Mouse (Mus musculus) MEL (cell line): ENCODE measurements around the gene Hcfc1r1. TPM values are rescaled to one million over a fixed set of nuclear protein-coding genes. Genes with fewer than 3 reads are reported as not detected.

Source experiments
- DNase-seq: peaks from one replicate; pipeline ENCODE4 v3.0.0; 2011; ENCODE audit warnings: low read depth, low spot score
- H3K27ac ChIP-seq: 2 replicates; pipeline ENCODE4 v1.5.1; 2012; ENCODE audit warnings: low read depth, mild to moderate bottlenecking, control low read depth, low read length, moderate library complexity; ENCODE audit not compliant: control insufficient read depth
- H3K27me3 ChIP-seq, 2 experiments: fragments of 150-350 bp in 1 of 2; sonication (generic) in 1 of 2; 2 replicates each; pipeline ENCODE4 v1.6.1; 2012; ENCODE audit warnings: low read length in 2 of 2, mild to moderate bottlenecking in 2 of 2, improper control_type of control experiment in 1 of 2, moderate library complexity in 1 of 2; ENCODE audit not compliant: insufficient read depth in 2 of 2, control insufficient read depth in 1 of 2
- H3K36me3 ChIP-seq, 2 experiments: 2 replicates each; pipeline ENCODE4 v1.6.1; 2012 to 2014; ENCODE audit warnings: low read length in 2 of 2, improper control_type of control experiment in 1 of 2, inconsistent platforms in 1 of 2, mild to moderate bottlenecking in 1 of 2; ENCODE audit not compliant: insufficient read depth in 2 of 2, control insufficient read depth in 1 of 2
- H3K4me1 ChIP-seq, 2 experiments: fragments of 150-350 bp in 1 of 2; sonication (generic) in 1 of 2; 2 replicates each; pipeline ENCODE4 v1.6.1; 2012; ENCODE audit warnings: low read length in 2 of 2, improper control_type of control experiment in 1 of 2, mild to moderate bottlenecking in 1 of 2; ENCODE audit not compliant: insufficient read depth in 2 of 2, control insufficient read depth in 1 of 2
- H3K4me3 ChIP-seq, 2 experiments: fragments of 150-350 bp in 1 of 2; sonication (generic) in 1 of 2; 2 replicates each; pipeline ENCODE4 v1.5.1; 2012; ENCODE audit warnings: low read depth in 2 of 2, low read length in 2 of 2, mild to moderate bottlenecking in 2 of 2, moderate library complexity in 2 of 2, control low read depth in 1 of 2, improper control_type of control experiment in 1 of 2; ENCODE audit not compliant: control insufficient read depth in 1 of 2, insufficient read depth in 1 of 2
- H3K79me2 ChIP-seq: 2 replicates; pipeline ENCODE4 v1.6.1; 2012; ENCODE audit warnings: mild to moderate bottlenecking, low read length, moderate library complexity; ENCODE audit not compliant: control insufficient read depth, poor library complexity, insufficient read depth
- H3K9ac ChIP-seq: 2 replicates; pipeline ENCODE4 v1.6.1; 2012; ENCODE audit warnings: low read depth, mild to moderate bottlenecking, control low read depth, low read length, moderate library complexity; ENCODE audit not compliant: control insufficient read depth, poor library complexity, severe bottlenecking
- H3K9me3 ChIP-seq: fragments of 150-350 bp; sonication (generic); replicated peaks from 2 replicates; pipeline ENCODE4 v1.6.1; 2012; ENCODE audit warnings: mild to moderate bottlenecking, low read length, improper control_type of control experiment, moderate library complexity; ENCODE audit not compliant: insufficient read depth
- BHLHE40 ChIP-seq: IDR thresholded peaks from 2 replicates; pipeline ENCODE4 v1.6.1; 2012; ENCODE audit warnings: low read depth, mild to moderate bottlenecking, inconsistent platforms, low read length, improper control_type of control experiment, borderline replicate concordance
- CHD1 ChIP-seq: IDR thresholded peaks from 2 replicates; pipeline ENCODE4 v1.6.1; 2012; ENCODE audit warnings: low read depth, mild to moderate bottlenecking, inconsistent platforms, low read length, improper control_type of control experiment
- CHD2 ChIP-seq: IDR thresholded peaks from 2 replicates; pipeline ENCODE4 v1.6.1; 2011; ENCODE audit warnings: low read length, improper control_type of control experiment
- CTCF ChIP-seq, 3 experiments: IDR thresholded peaks in 2 of 3; conservative IDR thresholded peaks in 1 of 3; 2 replicates each; pipeline ENCODE4 v1.5.1; 2011 to 2012; ENCODE audit warnings: low read length in 3 of 3, low read depth in 2 of 3, mild to moderate bottlenecking in 2 of 3, improper control_type of control experiment in 1 of 3, inconsistent platforms in 1 of 3, mixed read lengths in 1 of 3, moderate library complexity in 1 of 3; ENCODE audit not compliant: control insufficient read depth in 1 of 3, insufficient read depth in 1 of 3, poor library complexity in 1 of 3, severe bottlenecking in 1 of 3
- GABPA ChIP-seq: IDR thresholded peaks from 2 replicates; pipeline ENCODE4 v1.6.1; 2012; ENCODE audit warnings: low read depth, mild to moderate bottlenecking, inconsistent platforms, low read length, improper control_type of control experiment, moderate library complexity
- GATA1 ChIP-seq: IDR thresholded peaks from 2 replicates; pipeline ENCODE4 v1.6.1; 2011; ENCODE audit warnings: low read depth, low read length, improper control_type of control experiment
- MAX ChIP-seq: IDR thresholded peaks from 2 replicates; pipeline ENCODE4 v1.6.1; 2011; ENCODE audit warnings: low read length, improper control_type of control experiment
- MYB ChIP-seq: IDR thresholded peaks from 2 replicates; pipeline ENCODE4 v1.6.1; 2011; ENCODE audit warnings: mild to moderate bottlenecking, low read depth, low read length, improper control_type of control experiment
- MYC ChIP-seq: IDR thresholded peaks from 2 replicates; pipeline ENCODE4 v1.6.1; 2011; ENCODE audit warnings: low read depth, mild to moderate bottlenecking, low read length, improper control_type of control experiment, moderate library complexity
- NELFE ChIP-seq: IDR thresholded peaks from 2 replicates; pipeline ENCODE4 v1.6.1; 2011; ENCODE audit warnings: low read depth, low read length, improper control_type of control experiment
- POLR2A ChIP-seq, 2 experiments: IDR thresholded peaks; 2 replicates each; pipeline ENCODE4 v1.6.1; 2011 to 2012; ENCODE audit warnings: low read length in 2 of 2, mild to moderate bottlenecking in 2 of 2, control low read depth in 1 of 2, improper control_type of control experiment in 1 of 2, low read depth in 1 of 2, moderate library complexity in 1 of 2; ENCODE audit not compliant: control insufficient read depth in 1 of 2, insufficient read depth in 1 of 2, poor library complexity in 1 of 2
- POLR2AphosphoS5 ChIP-seq: IDR thresholded peaks from 2 replicates; pipeline ENCODE4 v1.6.1; 2012; ENCODE audit warnings: low read depth, borderline replicate concordance, mild to moderate bottlenecking, inconsistent platforms, low read length, moderate library complexity, mixed read lengths
- RAD21 ChIP-seq: IDR thresholded peaks from 2 replicates; pipeline ENCODE4 v1.6.1; 2011; ENCODE audit warnings: mild to moderate bottlenecking, low read depth, low read length, improper control_type of control experiment
- TBP ChIP-seq: IDR thresholded peaks from 2 replicates; pipeline ENCODE4 v1.8.0; 2011; ENCODE audit warnings: low read depth, low read length, improper control_type of control experiment
- TCF12 ChIP-seq: IDR thresholded peaks from 2 replicates; pipeline ENCODE4 v1.6.1; 2014; ENCODE audit warnings: low read depth, mild to moderate bottlenecking, inconsistent platforms, low read length, improper control_type of control experiment, moderate library complexity
- USF1 ChIP-seq: IDR thresholded peaks from 2 replicates; pipeline ENCODE4 v1.6.1; 2014; ENCODE audit warnings: low read depth, mild to moderate bottlenecking, inconsistent platforms, low read length, improper control_type of control experiment, moderate library complexity
- USF2 ChIP-seq, 2 experiments: IDR thresholded peaks; 2 replicates each; pipeline ENCODE4 v1.6.1; 2011 to 2012; ENCODE audit warnings: improper control_type of control experiment in 2 of 2, low read length in 2 of 2, borderline replicate concordance in 1 of 2, inconsistent platforms in 1 of 2, low read depth in 1 of 2, mild to moderate bottlenecking in 1 of 2; ENCODE audit not compliant: insufficient read depth in 1 of 2
- ZC3H11A ChIP-seq: IDR thresholded peaks from 2 replicates; pipeline ENCODE4 v1.6.1; 2012; ENCODE audit warnings: low read depth, mild to moderate bottlenecking, inconsistent platforms, low read length, improper control_type of control experiment
- polyA plus RNA-seq, 2 experiments: library from polyadenylated mRNA; stranded (reverse) in 1 of 2; unstranded in 1 of 2; fragments of >175 nt in 1 of 2; fragments of >200 nt in 1 of 2; gene quantifications; 2 replicates each; pipeline versions ENCODE4 v1.2.1 to v1.2.4; 2012; ENCODE audit warnings: low replicate concordance in 2 of 2, low read depth in 1 of 2; ENCODE audit not compliant: insufficient read length in 2 of 2, insufficient read depth in 1 of 2, missing spikeins in 1 of 2
- total RNA-seq: library from RNA; depleted of rRNA; stranded (reverse); fragments of 300-350 nt; gene quantifications from 2 replicates; pipeline ENCODE4 v1.2.3, GENCODE M21; 2012

Gene Hcfc1r1
- total and polyA plus RNA-seq, 3 experiments = 15.6 to 81.6 TPM; not detected in 1

DNA sequence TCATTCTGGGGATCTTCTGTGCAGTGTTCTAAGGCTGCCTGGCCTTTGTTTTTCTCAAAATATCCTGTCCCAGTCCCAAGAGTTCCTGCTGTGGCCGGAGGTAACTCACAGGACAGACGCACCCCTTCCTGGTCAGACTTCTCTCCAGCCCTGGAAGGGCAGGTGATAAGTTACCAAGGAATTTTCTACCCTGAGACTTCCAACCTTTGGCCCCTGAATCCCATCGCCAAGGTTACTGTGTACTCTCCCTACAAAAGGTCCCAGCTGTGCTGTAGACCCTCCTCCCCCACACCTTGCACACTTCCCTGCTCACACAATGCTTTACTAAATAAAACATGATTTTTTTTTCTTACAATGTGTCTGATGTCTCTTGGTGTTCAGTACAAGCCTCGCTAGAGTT is 8.7 kb downstream of the Hcfc1r1 start:
- peaks cover under 1% of the 10 kb centered on the region for H3K79me2 ChIP-seq
- no peaks in the 10 kb centered on the region for H3K9me3 ChIP-seq
- no peak for DNase-seq
- H3K4me3 ChIP-seq = no peak overlapping the region
- TF ChIP-seq GABPA = no peak
- TF ChIP-seq POLR2AphosphoS5 = no peak
- no peak for TF ChIP-seq POLR2A (IDR thresholded peaks at IDR 0.05; ENCODE audit: control insufficient read depth in 1 of 2, insufficient read depth in 1 of 2, low read depth in 1 of 2, low read length in 2 of 2, poor library complexity in 1 of 2)
- no peak for TF ChIP-seq MYB
- no peak for TF ChIP-seq USF1
- TF ChIP-seq GATA1 = no peak
- no peak for TF ChIP-seq MYC
- TF ChIP-seq MAX = no peak
- H3K27me3 ChIP-seq = no peaks in the 10 kb centered on the region
- H3K9ac ChIP-seq = no peak overlapping the region
- peaks cover 0 to 14% of the 10 kb centered on the region in 2 experiments; a peak in 2 of 4 replicates for H3K36me3 ChIP-seq
- H3K27ac ChIP-seq = no peak overlapping the region
- H3K4me1 ChIP-seq = peaks cover 0 to 19% of the 10 kb centered on the region in 2 experiments; a peak in 3 of 4 replicates

DNA sequence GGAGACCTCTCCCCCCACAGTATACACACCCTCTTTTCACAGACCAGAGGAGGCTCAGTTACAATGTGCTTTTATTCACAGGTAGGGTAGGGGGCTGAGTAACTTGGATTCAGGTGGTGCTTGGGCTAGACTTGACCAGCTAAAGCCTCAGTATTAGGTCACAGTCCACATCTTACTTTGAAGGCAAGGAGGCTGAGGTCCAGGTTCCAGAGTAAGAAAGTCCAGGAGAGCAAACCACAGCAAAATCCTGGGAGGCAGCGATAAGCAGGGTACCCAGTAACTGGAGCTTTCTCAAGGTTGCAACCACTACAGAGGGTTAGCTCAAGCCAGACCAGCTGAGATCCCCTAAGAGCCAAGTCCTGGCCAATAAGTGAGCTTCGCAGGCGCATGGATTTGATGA is 9.1 kb downstream of the Hcfc1r1 start:
- Histone ChIP-seq H3K9me3 (no peaks in the 10 kb centered on the region), H3K79me2 (no peaks in the 10 kb centered on the region), H3K9ac (no peak overlapping the region), H3K4me1 (peaks cover 0 to 19% of the 10 kb centered on the region in 2 experiments; a peak in 3 of 4 replicates), H3K4me3 (no peak overlapping the region), H3K27ac (no peak overlapping the region), H3K27me3 (no peaks in the 10 kb centered on the region), H3K36me3 (peaks cover 0 to 14% of the 10 kb centered on the region in 2 experiments; a peak in 2 of 4 replicates)
- no peak for DNase-seq
- TF ChIP-seq USF2 (IDR thresholded peaks at IDR 0.05; ENCODE audit: borderline replicate concordance in 1 of 2, insufficient read depth in 1 of 2, low read depth in 1 of 2, low read length in 2 of 2) (no peak), TCF12 (no peak), ZC3H11A (no peak), TBP (no peak), CHD2 (no peak), RAD21 (no peak), CTCF (IDR thresholded peaks at IDR 0.05 in 2 of 3, conservative IDR thresholded peaks at IDR 0.05 in 1 of 3; ENCODE audit: control insufficient read depth in 1 of 3, insufficient read depth in 1 of 3, low read depth in 2 of 3, low read length in 3 of 3, poor library complexity in 1 of 3, severe bottlenecking in 1 of 3) (no peak), CHD1 (no peak)

DNA sequence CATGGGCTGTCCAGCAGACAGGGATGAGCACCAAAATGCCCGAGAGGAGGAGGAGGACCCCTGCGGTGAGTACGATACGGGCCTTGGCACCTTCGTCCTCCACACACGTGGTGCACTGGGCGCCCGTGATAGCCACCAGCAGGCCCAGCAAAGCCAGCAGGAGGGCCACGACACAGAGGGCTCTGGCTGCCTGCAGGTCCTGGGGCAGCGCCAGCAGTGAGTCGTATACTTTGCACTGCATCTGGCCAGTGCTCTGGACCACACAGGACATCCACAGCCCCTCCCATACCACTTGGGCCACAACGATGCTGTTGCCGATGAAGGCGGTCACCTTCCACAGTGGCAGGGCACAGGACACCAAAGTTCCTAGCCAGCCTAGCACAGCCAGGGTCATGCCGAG is 9.8 kb downstream of the Hcfc1r1 start:
- H3K9ac ChIP-seq = no peak overlapping the region

More for the DNA sequence above, 9.8 kb downstream of the Hcfc1r1 start:
- no peak overlapping the region for H3K27ac ChIP-seq
- no peak for DNase-seq
- peaks cover 0 to 10% of the 10 kb centered on the region in 2 experiments; a peak in 2 of 4 replicates for H3K36me3 ChIP-seq
- no peaks in the 10 kb centered on the region for H3K27me3 ChIP-seq
- no peaks in the 10 kb centered on the region for H3K9me3 ChIP-seq
- no peak for TF ChIP-seq BHLHE40
- no peak for TF ChIP-seq NELFE
- no peak overlapping the region for H3K4me3 ChIP-seq
- no peaks in the 10 kb centered on the region for H3K79me2 ChIP-seq
- H3K4me1 ChIP-seq = peaks cover 0 to 19% of the 10 kb centered on the region in 2 experiments; a peak in 3 of 4 replicates
